Mouse (Mus musculus): ENCODE measurements around the gene Stard8.

DNA sequence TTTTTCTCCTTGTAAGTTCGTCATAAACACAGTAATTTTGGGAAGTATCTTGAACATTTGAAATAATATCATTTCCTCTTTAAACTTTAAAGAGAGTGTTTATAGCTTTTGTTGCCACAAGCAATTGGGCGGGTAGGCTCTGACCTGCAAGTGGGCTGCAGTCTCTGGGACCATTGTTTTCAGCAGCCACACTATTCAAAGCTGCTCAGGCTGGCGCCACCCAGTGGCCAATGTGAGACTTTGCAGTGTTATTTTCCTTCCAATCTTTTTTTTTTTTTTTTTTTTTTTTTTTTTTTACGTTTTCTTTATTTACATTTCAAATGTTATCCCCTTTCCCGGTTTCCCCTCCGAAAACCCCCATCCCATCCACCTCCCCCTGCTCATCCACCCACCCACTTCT is 49.1 kb upstream of the Stard8 start:
- TF ChIP-seq EP300 (IDR thresholded peaks at IDR 0.05; ENCODE audit: insufficient read depth, low read depth, low read length) (no peak), POLR2A (IDR thresholded peaks at IDR 0.05; ENCODE audit: insufficient read depth, low read length) (no peak)
